Mouse (Mus musculus) limb, embryonic 10.5 days (tissue): ENCODE data around the gene Shbg. TPM values are rescaled to one million over a fixed set of nuclear protein-coding genes. Genes with fewer than 3 reads are reported as not detected.

Source experiments
- DNase-seq: peaks from one replicate; pipeline ENCODE4 v3.0.0-alpha.2; 2017; ENCODE audit warnings: low spot score
- H3K27ac ChIP-seq: fragments of 300-500 bp; sonication (generic); 2 replicates; pipeline ENCODE4 v1.5.1; 2016; ENCODE audit warnings: mild to moderate bottlenecking
- H3K27me3 ChIP-seq: fragments of 300-500 bp; sonication (generic); 2 replicates; pipeline ENCODE4 v1.6.1; 2016; ENCODE audit warnings: low read depth, mild to moderate bottlenecking; ENCODE audit not compliant: poor library complexity, severe bottlenecking
- H3K36me3 ChIP-seq: fragments of 300-500 bp; sonication (generic); 2 replicates; pipeline ENCODE4 v1.6.1; 2016; ENCODE audit warnings: mild to moderate bottlenecking, moderate library complexity
- H3K4me1 ChIP-seq: fragments of 300-500 bp; sonication (generic); 2 replicates; pipeline ENCODE4 v1.6.1; 2016
- H3K4me3 ChIP-seq: fragments of 300-500 bp; sonication (generic); 2 replicates; pipeline ENCODE4 v1.5.1; 2016; ENCODE audit warnings: mild to moderate bottlenecking, moderate library complexity
- H3K9me3 ChIP-seq: fragments of 300-500 bp; sonication (generic); replicated peaks from 2 replicates; pipeline ENCODE4 v1.6.1; 2016; ENCODE audit warnings: mild to moderate bottlenecking
- WGBS: fragments of 180-500 bp; shearing (Covaris S2); methylation state at CpG from one replicate; pipeline ENCODE4 v1.1.7; 2016; 5-methylcytosine and 5-hydroxymethylcytosine counted together
- polyA plus RNA-seq: library from polyadenylated mRNA; unstranded; fragments of >200 nt; fragmentation: Nextera tagmentation; extraction: Ambion mirVana; gene quantifications from 2 replicates; pipeline ENCODE4 v1.2.1, GENCODE M21; 2016

Gene Shbg
- polyA plus RNA-seq, 1 experiment from 2014 or later: not detected

DNA sequence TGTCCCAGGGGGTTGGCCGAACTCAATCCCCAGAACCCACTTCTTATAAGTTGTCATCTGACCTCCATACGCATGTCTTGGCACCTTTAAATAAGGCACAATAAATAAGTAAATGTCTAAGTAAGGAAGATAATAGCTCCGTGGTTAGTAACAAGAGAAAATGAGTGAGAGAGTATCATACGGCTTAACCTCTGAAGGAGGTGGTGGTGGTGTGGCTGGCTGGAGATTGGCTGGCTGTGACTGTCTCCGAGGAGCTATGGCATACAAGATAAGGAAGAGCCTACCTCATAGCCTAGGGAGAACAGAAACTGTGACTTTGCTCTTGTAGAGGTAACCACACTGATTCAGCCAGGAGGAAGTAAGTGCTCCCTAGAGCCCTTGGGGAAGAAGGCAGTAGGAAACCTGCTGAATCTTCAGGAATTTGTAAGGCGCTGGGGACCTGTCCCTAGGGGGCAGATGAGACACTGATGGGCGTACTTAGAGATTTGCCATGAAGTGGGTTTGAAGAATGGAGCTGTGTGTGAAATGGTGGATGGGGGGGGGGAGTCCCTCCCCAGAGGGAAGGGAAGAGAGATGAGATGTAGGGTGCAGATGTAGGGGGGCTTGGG is 31.9 kb downstream of the Shbg start:
- WGBS: 83% methylated on average over 7 of the region's 7 CpGs
- H3K4me1 ChIP-seq: peaks cover 11% of the 10 kb centered on the region
- no peak overlapping the region for H3K27ac ChIP-seq
- H3K4me3 ChIP-seq: no peak overlapping the region
- no peaks in the 10 kb centered on the region for H3K9me3 ChIP-seq
- no peak for DNase-seq
- H3K36me3 ChIP-seq: peaks cover 84% of the 10 kb centered on the region
- H3K27me3 ChIP-seq: no peaks in the 10 kb centered on the region

DNA sequence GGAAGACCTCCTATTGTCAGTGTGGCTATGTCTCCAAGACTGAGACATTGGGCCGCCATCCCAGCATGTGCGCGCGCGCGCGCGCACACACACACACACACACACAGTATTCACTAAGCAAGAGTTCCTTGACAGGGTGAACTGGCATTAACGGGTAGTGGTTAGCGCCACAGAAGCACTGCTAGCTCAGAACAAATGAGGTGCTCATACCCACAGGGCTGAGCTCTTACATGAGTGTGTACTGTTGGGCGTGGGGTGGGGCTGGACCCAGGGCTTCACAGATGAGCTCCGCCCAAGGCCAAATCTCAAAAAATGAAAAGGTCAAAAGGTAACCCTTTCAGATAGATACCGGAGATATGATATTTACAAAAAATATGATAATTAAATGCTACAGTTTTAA is 32.8 kb downstream of the Shbg start:
- H3K27me3 ChIP-seq: no peaks in the 10 kb centered on the region
- no peak for DNase-seq
- peaks cover 11% of the 10 kb centered on the region for H3K4me1 ChIP-seq
- H3K9me3 ChIP-seq: no peaks in the 10 kb centered on the region
- H3K36me3 ChIP-seq: peaks cover 75% of the 10 kb centered on the region
- no peak overlapping the region for H3K27ac ChIP-seq
- WGBS: 96% methylated on average over 13 of the region's 13 CpGs
- no peak overlapping the region for H3K4me3 ChIP-seq

DNA sequence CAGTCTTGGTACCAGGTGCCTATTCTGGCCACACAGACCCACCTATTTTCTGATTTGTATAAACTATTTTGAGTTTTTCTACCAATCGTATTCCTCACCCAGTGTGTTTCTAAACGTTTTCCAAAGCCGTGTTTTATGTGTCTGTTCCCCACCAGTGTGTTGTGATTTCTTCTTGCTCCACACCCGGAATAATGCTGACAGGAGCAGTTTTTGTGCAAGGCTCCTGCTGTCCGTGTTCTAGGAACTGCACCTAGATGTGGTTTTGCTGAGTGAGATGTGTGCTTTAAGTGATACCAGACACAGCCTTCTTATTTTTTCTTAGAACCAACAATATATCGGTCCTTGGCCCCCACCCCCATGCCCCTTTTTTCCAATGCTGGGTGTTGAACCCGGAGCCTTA is 33.7 kb downstream of the Shbg start:
- no peaks in the 10 kb centered on the region for H3K9me3 ChIP-seq
- peaks cover 16% of the 10 kb centered on the region for H3K4me1 ChIP-seq
- H3K4me3 ChIP-seq: no peak overlapping the region
- H3K27me3 ChIP-seq: no peaks in the 10 kb centered on the region
- no peak overlapping the region for H3K27ac ChIP-seq
- WGBS: 91% methylated on average over 7 of the region's 7 CpGs
- H3K36me3 ChIP-seq: peaks cover 66% of the 10 kb centered on the region
- no peak for DNase-seq

DNA sequence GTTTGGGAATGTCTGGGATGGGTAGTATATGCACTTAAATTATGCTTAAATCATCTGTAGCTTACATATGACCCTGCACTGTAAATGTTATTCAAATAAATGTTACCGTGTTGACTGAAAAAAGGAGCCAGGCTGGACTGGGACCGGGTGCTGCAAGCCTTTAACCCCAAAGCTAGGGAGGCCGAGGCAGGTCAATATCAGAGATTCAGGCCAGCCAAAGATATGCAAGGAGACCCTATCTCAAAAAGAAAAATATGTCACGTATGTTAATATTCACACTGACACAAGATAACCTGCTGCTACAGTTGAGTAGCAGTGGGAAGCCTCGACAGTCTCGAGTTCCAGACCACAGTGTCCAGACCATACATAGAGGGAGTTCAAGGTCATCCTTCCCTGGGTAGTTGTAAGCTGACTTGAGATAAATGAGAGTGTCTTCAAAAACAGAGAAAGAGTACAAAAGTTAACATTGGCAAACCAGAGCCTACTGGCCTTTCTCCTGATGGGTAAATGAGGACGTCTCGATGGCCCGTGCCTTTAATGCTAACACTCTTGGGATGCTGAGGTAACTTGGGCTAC is 35.4 kb downstream of the Shbg start:
- WGBS: 75% methylated on average over 9 of the region's 9 CpGs
- Histone ChIP-seq H3K4me1 (peaks cover 30% of the 10 kb centered on the region), H3K27ac (peak overlapping the region; percentile 95; the same call in 1 of the 2 replicates), H3K27me3 (no peaks in the 10 kb centered on the region), H3K36me3 (peaks cover 49% of the 10 kb centered on the region), H3K4me3 (peak overlapping the region; percentile 71), H3K9me3 (no peaks in the 10 kb centered on the region)
- no peak for DNase-seq

DNA sequence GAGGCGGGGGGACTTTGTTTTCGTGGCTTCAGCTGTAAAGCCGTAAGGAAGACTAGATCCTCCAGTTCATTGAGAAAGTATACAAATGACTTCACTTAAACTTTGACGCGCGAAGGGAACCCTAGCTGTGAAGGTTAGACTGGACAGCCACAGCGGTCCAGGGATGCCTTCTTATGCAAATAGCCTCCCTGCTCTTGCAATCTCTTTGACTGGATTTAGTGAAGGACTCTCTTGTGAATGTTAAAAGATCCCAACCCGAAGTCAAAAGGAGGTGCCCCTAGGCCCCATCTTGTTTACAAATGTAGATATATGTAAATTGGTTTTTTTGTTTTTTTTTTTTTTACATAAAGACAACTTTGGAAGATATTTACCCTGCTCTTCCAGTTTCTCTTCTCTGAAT is 35.9 kb downstream of the Shbg start:
- Histone ChIP-seq H3K27me3 (no peaks in the 10 kb centered on the region), H3K27ac (peak overlapping the region; percentile 95), H3K4me3 (peak overlapping the region; percentile 71), H3K4me1 (peaks cover 35% of the 10 kb centered on the region), H3K36me3 (peaks cover 49% of the 10 kb centered on the region), H3K9me3 (no peaks in the 10 kb centered on the region)
- WGBS: 2% methylated on average over 8 of the region's 8 CpGs
- no peak for DNase-seq

DNA sequence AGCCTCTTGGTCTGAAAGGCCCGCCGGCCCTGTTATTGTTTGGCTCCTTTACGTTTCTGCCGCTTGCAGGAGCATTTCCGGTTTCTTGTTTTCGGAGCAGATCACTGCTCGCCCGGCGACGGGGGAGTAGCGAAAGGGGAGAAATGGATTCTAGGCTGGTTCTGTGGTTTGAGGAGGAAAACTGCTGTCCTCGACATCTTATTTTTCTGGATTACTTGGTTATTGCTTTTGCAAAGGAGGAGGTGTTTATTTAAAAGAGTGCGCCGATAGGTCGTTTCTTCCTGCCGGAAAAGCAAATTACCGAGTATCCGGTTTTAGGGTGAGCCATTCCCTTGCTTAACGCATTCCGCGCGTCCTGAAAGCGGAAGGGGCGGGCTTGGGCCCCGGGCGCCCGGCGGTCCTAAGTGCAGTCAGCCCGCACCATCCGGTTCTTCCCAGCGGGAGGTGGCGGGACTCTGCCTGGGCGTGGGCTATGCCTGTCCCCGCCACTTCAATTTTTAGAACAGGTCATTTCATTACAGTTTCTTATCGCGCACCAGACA is 36.5 kb downstream of the Shbg start:
- Histone ChIP-seq H3K4me3 (peak overlapping the region; percentile 71), H3K4me1 (peaks cover 36% of the 10 kb centered on the region), H3K27me3 (no peaks in the 10 kb centered on the region), H3K9me3 (no peaks in the 10 kb centered on the region), H3K36me3 (peaks cover 48% of the 10 kb centered on the region), H3K27ac (peak overlapping the region; percentile 95)
- WGBS: under 1% methylated on average over 36 of the region's 36 CpGs
- DNase-seq: peak; percentile 96

DNA sequence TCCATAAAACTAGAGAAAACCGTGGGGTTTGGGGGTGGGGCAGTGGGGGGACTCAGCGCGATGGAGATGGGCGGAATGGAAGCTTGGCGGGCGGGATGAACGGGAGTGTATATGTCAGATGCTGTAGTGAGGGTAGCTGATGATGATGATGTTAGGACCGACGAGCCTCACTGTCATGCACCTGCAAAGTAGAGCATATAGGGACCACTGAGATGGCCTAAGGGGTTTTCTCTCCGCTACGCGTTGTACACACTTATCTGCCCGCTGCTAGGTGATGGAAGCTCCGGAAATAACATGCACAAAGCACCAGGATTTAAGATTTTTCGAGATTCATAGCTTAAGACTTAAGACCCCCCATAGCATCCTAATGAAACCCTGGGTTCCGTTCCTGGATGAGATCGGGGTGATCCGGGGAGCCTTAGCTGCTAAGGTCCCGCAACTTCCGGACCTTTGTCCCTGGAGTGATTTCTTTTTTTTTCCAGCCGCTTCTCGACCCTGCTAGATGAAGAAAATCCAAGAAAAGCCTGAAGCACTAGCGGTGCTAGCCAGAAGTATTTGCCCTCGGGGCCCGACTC is 37.0 kb downstream of the Shbg start:
- no peaks in the 10 kb centered on the region for H3K9me3 ChIP-seq
- no peaks in the 10 kb centered on the region for H3K27me3 ChIP-seq
- H3K4me1 ChIP-seq: peaks cover 36% of the 10 kb centered on the region
- peak overlapping the region; percentile 95 for H3K27ac ChIP-seq
- no peak for DNase-seq
- H3K4me3 ChIP-seq: peak overlapping the region; percentile 71
- H3K36me3 ChIP-seq: peaks cover 48% of the 10 kb centered on the region
- under 1% methylated on average over 25 of the region's 25 CpGs for WGBS

DNA sequence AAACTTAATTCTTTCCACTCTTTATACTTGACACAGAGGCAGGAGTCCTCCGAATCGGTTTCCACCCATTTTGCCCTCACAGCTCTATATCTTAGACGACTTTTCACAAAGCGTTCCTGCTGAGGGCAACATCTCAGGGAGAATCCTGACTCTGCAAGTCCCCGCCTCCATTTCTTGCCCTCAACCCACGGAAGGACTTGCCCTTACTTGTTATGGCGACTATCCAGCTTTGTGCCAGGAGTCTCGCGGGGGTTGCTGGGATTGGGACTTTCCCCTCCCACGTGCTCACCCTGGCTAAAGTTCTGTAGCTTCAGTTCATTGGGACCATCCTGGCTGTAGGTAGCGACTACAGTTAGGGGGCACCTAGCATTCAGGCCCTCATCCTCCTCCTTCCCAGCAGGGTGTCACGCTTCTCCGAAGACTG is 37.6 kb downstream of the Shbg start, which contains the start of the genes Wrap53 and Trp53:
Gene Wrap53, minus strand, starts transcription at position 165 of the 424 bp plus-strand sequence.
Gene Trp53, plus strand, starts transcription at position 269 of the 424 bp plus-strand sequence.
- peak; percentile 88 for DNase-seq
- 0% methylated on average over 13 of the region's 13 CpGs for WGBS
- Histone ChIP-seq H3K36me3 (peaks cover 50% of the 10 kb centered on the region), H3K4me1 (peaks cover 41% of the 10 kb centered on the region), H3K27me3 (no peaks in the 10 kb centered on the region), H3K9me3 (no peaks in the 10 kb centered on the region), H3K4me3 (peak within 1 kb of the TSS; percentile 71), H3K27ac (peak within 1 kb of the TSS; percentile 95)

DNA sequence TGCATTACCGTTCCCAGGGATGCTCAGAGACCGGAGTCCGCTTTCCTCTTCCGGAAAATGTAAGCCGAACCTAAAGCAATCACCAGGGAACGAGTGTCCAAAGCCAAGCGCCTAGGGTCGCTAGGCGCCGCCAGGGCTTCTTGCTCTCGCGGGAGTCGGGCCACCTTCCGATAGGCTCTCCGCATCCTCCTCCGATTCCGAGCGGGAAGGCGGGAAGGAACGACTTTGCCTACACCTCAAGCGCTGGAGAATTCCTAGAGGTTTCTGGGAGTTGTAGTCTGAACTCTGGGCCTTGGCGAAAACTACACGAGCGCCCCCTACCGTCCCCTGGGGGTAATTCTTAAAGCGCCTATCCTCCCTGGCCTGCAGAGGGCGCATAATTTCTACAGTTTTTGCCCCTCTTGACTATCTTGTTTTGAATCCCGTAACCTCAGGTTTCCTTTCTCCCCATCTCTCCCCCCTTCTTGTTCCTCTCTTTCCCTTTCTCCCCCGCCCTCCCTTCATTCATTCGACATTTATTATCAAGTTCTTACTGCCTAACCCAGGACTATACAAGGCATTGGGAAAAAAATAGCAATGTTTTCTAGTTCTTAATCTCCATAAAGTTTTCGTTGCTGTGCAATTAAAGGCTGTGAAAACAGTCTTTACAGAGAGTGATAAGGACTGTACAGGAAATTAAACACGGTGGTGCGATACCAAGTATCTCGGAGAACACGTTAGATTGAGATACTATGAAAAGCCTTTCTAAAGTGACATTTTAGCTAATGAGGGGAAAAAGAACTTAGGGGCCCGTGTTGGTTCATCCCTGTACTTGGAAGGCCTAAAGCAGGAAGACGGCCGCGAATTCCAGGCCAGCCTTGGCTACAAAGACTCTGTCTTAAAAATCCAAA is 38.3 kb downstream of the Shbg start:
- H3K9me3 ChIP-seq: no peaks in the 10 kb centered on the region
- peak overlapping the region; percentile 95 for H3K27ac ChIP-seq
- H3K27me3 ChIP-seq: no peaks in the 10 kb centered on the region
- peak overlapping the region; percentile 71 for H3K4me3 ChIP-seq
- WGBS: 2% methylated on average over 39 of the region's 39 CpGs
- peak; percentile 99 for DNase-seq
- peaks cover 50% of the 10 kb centered on the region for H3K36me3 ChIP-seq
- H3K4me1 ChIP-seq: peaks cover 42% of the 10 kb centered on the region

DNA sequence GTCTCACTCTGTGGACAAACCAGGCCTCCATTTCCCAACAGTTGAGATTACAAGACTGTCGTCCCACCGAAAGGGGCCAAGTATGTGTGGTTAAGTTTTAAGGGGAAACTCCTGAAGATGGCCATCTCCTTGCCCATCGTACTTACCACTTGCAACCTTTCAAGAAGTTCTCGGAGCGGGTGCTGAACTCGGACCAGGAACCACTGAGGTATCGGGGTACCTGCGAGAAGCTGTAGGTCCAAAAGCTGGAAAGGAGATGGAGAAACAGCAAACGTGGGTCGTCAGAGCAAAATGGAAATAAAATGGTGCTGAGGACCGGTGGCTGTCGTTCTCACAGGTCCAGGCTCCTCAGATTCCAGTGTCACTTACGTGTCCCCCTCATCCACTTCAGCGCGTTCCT is 39.4 kb downstream of the Shbg start:
- WGBS: 14% methylated on average over 15 of the region's 15 CpGs
- Histone ChIP-seq H3K9me3 (no peaks in the 10 kb centered on the region), H3K4me1 (peaks cover 42% of the 10 kb centered on the region), H3K4me3 (peak overlapping the region; percentile 71), H3K36me3 (peaks cover 50% of the 10 kb centered on the region), H3K27me3 (no peaks in the 10 kb centered on the region), H3K27ac (peak overlapping the region; percentile 95)
- no peak for DNase-seq

DNA sequence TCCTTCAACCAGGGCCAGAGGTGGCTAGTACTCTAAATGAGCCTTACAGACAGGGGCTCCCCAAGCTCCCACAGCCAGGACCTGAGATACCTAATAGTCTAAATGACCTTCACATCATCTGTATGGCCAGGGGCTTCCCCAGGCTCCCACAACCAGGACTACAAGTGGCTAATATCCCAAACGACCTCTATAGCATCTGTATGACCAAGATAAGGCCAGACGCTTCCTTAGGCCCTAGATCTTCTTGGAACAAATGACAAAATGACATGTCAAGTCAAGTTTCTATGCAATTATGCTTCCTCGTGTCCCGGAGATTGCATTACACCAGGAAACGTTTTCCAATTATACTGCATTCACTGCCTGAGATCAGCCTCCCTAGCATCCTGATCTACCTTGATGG is 41.4 kb downstream of the Shbg start:
- Histone ChIP-seq H3K27me3 (no peaks in the 10 kb centered on the region), H3K4me1 (peaks cover 32% of the 10 kb centered on the region), H3K27ac (no peak overlapping the region), H3K36me3 (peaks cover 59% of the 10 kb centered on the region), H3K4me3 (no peak overlapping the region), H3K9me3 (no peaks in the 10 kb centered on the region)
- 81% methylated on average over 5 of the region's 5 CpGs for WGBS
- DNase-seq: no peak

DNA sequence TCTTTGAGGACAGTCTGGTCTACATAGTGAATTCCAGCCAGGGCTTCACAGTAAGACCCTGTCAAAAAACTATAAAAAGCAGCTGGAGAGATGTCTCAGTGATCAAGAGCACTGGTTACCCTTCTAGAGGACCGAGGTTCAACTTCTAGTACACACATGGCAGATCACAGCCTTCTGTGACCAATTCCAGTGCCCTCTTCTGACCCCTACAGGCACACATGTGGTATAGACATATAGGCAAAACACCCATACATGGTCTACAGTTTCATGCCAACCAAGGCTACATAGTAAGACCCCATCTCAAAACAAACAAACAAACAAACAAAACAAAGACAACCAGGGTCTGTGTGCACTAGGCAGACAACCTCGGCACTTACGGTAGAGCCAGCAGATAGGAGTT is 42.5 kb downstream of the Shbg start:
- H3K4me3 ChIP-seq: no peak overlapping the region
- H3K4me1 ChIP-seq: peaks cover 32% of the 10 kb centered on the region
- DNase-seq: no peak
- peaks cover 70% of the 10 kb centered on the region for H3K36me3 ChIP-seq
- H3K9me3 ChIP-seq: no peaks in the 10 kb centered on the region
- H3K27ac ChIP-seq: no peak overlapping the region
- H3K27me3 ChIP-seq: no peaks in the 10 kb centered on the region
- 63% methylated on average over 3 of the region's 3 CpGs for WGBS
